Mouse (Mus musculus) lung, adult 2 months (tissue): Measurements from ENCODE around the gene Gm20388. TPM values are rescaled to one million over a fixed set of nuclear protein-coding genes. Genes with fewer than 3 reads are reported as not detected.

Experiments used
- DNase-seq: peaks from one replicate; pipeline ENCODE4 v3.0.0; 2022
- H3K4me1 ChIP-seq: fragments of 200-500 bp; 2 replicates; pipeline ENCODE4 v1.6.1; 2011; ENCODE audit warnings: low read length; ENCODE audit not compliant: control insufficient read depth, insufficient read depth
- H3K4me3 ChIP-seq: fragments of 200-500 bp; replicated peaks from 2 replicates; pipeline ENCODE3; 2011; ENCODE audit warnings: low read depth, mild to moderate bottlenecking, control low read depth, low read length; ENCODE audit errors: extremely low read depth
- CTCF ChIP-seq: fragments of 200-500 bp; IDR thresholded peaks from 2 replicates; pipeline ENCODE4 v1.5.1; 2011; ENCODE audit warnings: mild to moderate bottlenecking, low read length, control low read depth; ENCODE audit not compliant: insufficient read depth
- POLR2A ChIP-seq: fragments of 200-500 bp; IDR thresholded peaks from 2 replicates; pipeline ENCODE4 v1.6.1; 2011; ENCODE audit warnings: low read depth, mild to moderate bottlenecking, control low read depth, low read length, borderline replicate concordance; ENCODE audit errors: extremely low read depth
- WGBS: fragments of 180-500 bp; shearing (Covaris S2); methylation state at CpG from one replicate; pipeline ENCODE4 v1.1.7; 2018; 5-methylcytosine and 5-hydroxymethylcytosine counted together
- polyA plus RNA-seq: library from polyadenylated mRNA; depleted of rRNA; stranded (reverse); fragments of >200 nt; gene quantifications from 2 replicates; pipeline ENCODE4 v1.2.3, GENCODE M21; 2012

Gene Gm20388
- polyA plus RNA-seq, 1 experiment = 67.8 TPM

- Histone ChIP-seq H3K4me1 (no peaks in the 10 kb centered on the region), H3K4me3 (no peak overlapping the region)
- 34% methylated on average over 27 of the region's 27 CpGs for WGBS
- DNase-seq = no peak
- TF ChIP-seq POLR2A (no peak), CTCF (no peak)
These were observed 1260.2 kb downstream of the Gm20388 start for GRCm38 (mm10) chr8:121170626-121171552.

GRCm38 (mm10) chr8:121172567-121172966 lies 1261.9 kb downstream of the Gm20388 start:
- WGBS = 76% methylated on average over 8 of the region's 8 CpGs

GRCm38 (mm10) chr8:121174178-121174577 lies 1263.5 kb downstream of the Gm20388 start:
- Histone ChIP-seq H3K4me1 (0 out of 2 replicates have a peak, but pooled peaks cover 2% of the 10 kb centered on the region), H3K4me3 (no peak overlapping the region)
- DNase-seq = no peak
- 74% methylated on average over 10 of the region's 10 CpGs for WGBS
- TF ChIP-seq CTCF (no peak), POLR2A (no peak)

More at GRCm38 (mm10) chr8:121172567-121172966, 1261.9 kb downstream of the Gm20388 start:
- H3K4me1 ChIP-seq = 0 out of 2 replicates have a peak, but pooled peaks cover 2% of the 10 kb centered on the region
- TF ChIP-seq POLR2A (no peak), CTCF (no peak)
- no peak for DNase-seq
- no peak overlapping the region for H3K4me3 ChIP-seq

DNA sequence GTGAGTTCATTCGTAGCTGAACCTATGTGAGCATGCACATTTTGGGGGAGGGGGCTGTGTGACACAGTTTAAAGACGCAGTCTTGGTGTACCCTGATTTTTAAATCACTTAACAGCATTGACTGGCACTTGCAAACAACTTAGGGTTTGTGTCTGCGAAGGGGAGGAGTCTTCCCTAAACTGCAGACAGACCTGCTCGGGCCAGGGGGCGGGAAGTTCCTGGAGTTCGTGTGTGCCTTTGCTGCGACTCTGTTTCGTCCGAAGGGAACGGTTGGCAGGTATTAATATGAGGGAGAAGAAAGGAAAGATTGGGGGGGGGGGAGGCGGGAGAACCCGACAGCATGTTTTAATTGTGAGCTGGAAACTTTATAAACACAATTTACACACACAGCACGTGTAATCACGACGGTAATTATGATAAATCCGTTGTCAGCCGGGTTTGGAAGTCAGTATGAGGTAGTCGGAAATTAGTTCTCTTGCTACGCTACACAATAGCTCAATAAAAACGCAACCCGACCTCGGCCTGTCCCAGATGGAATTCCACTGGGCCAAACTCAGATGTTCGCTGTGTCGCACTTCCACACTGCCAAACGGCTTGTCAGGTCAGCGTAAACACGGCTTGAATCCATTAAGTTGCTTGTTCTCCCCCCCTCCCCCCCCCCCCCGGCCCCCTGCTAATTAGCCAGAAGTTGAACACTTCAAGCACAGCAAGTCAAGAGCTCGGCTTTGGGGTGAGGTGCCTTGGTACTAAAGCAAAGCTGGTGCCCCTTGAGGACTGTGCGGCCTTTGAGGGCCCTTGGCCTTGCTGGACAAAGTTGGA lies 1264.3 kb downstream of the Gm20388 start:
- TF ChIP-seq POLR2A (no peak), CTCF (no peak)
- H3K4me3 ChIP-seq = no peak overlapping the region
- DNase-seq = no peak
- 0 out of 2 replicates have a peak, but pooled peaks cover 2% of the 10 kb centered on the region for H3K4me1 ChIP-seq
- WGBS = 39% methylated on average over 30 of the region's 30 CpGs

DNA sequence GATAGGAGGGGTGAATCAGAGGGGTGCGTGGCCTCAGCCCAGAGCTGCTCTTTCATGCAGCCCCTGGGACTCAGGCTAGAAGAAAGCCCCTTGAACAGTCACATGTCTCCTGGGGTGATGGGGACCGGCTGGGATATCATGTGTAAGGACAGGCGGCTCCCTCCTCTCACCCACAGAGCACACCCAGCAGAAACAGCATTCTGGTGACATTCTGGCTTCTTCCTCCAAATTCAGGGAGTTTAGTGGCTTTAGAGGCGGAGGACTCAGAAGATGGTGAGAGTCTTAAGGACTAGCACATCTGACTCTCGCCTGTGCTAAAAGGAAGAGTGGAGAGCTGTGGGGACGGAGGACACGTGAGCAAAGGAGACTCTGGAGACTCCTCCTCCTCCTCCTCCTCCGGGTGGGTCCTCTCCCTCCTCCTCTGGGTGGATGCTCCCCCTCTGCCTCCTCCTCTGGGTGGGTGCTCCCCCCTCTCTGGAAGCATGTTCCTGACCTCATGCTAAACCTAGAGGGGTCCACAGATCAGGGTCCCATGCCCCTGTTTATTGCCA lies 1265.0 kb downstream of the Gm20388 start:
- DNase-seq = no peak
- WGBS = 80% methylated on average over 8 of the region's 8 CpGs
- TF ChIP-seq CTCF (no peak), POLR2A (no peak)
- Histone ChIP-seq H3K4me3 (no peak overlapping the region), H3K4me1 (0 out of 2 replicates have a peak, but pooled peaks cover 2% of the 10 kb centered on the region)

DNA sequence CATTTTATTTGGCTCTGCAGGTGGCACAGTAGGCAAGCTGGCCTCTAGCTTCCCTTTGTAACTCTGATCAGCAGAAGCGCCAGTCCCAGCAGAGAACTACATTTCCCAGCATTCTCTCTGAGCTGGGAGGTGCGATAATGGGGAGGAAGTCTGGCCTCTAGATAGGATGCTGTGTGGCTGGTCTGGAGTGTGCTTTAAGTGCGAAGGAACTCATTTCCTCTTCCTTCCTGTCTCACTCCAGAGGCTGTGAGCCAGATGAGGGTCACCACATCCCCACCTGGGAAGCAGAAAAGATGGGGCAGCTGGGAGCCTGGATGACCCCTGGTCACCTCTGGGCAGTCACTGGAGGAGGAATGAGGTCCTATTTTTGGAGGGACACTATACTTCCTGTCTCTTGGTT lies 1265.7 kb downstream of the Gm20388 start:
- no peak for DNase-seq
- no peak for TF ChIP-seq POLR2A
- TF ChIP-seq CTCF = no peak
- WGBS = 37% methylated on average over 3 of the region's 3 CpGs
- H3K4me3 ChIP-seq = no peak overlapping the region
- H3K4me1 ChIP-seq = 0 out of 2 replicates have a peak, but pooled peaks cover 2% of the 10 kb centered on the region

GRCm38 (mm10) chr8:121180474-121181284 lies 1270.0 kb downstream of the Gm20388 start:
- no peak for TF ChIP-seq POLR2A
- TF ChIP-seq CTCF = no peak
- no peak for DNase-seq
- Histone ChIP-seq H3K4me1 (0 out of 2 replicates have a peak, but pooled peaks cover 2% of the 10 kb centered on the region), H3K4me3 (no peak overlapping the region)
- WGBS = 63% methylated on average over 21 of the region's 21 CpGs

DNA sequence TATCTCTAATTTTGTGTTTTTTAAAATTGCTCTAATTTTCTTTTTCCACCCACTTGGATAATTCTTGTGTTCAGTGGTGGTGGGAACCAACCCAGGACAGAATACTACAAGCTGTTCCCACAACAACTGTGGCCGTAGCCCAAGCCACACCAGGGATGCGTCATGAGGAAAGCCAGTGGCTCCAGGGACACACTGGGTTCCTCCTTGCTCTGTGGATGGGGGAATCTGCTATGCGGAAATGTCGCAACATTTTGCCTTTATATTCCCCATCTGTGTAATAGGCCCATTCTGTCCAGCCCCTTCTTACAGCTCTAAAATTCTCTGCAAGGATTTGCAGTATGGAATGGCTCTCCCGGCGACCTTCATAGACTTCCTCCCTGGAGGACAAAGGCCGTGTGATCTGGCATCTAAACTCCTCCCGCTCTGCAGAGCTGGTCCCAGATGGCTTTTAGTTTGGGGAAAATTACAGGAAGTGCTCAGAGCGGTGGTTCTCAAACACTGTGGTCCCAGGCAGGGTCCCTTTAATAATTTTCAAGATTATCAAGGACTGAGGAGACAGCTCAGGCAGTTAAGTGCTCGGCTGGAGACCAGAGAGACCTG lies 1270.7 kb downstream of the Gm20388 start:
- TF ChIP-seq CTCF = no peak
- TF ChIP-seq POLR2A = no peak
- 0 out of 2 replicates have a peak, but pooled peaks cover under 1% of the 10 kb centered on the region for H3K4me1 ChIP-seq
- 63% methylated on average over 10 of the region's 10 CpGs for WGBS
- no peak overlapping the region for H3K4me3 ChIP-seq
- DNase-seq = no peak
